Mouse (Mus musculus) heart, embryonic 11.5 days (tissue): ENCODE results near the gene Myrip. TPM values are rescaled to one million over a fixed set of nuclear protein-coding genes. Genes with fewer than 3 reads are reported as not detected.

Source experiments
- ATAC-seq: fragments of 200-750 bp; cut with Nextera tagmentation; replicated peaks from 2 replicates; pipeline ENCODE4 v1.8.0; 2017; ENCODE audit warnings: moderate library complexity; ENCODE audit not compliant: insufficient number of reproducible peaks, low FRiP score, low TSS enrichment
- H3K27ac ChIP-seq: fragments of 300-500 bp; sonication (generic); 2 replicates; pipeline ENCODE4 v1.5.1; 2014; ENCODE audit warnings: mild to moderate bottlenecking, low read depth, low read length
- H3K27me3 ChIP-seq: fragments of 300-500 bp; sonication (generic); 2 replicates; pipeline ENCODE4 v1.6.1; 2014; ENCODE audit warnings: mild to moderate bottlenecking, low read length, mixed read lengths; ENCODE audit not compliant: control insufficient read depth, insufficient read depth
- H3K36me3 ChIP-seq: fragments of 300-500 bp; sonication (generic); 2 replicates; pipeline ENCODE4 v1.6.1; 2014; ENCODE audit warnings: mild to moderate bottlenecking, low read length, moderate library complexity, mixed read lengths; ENCODE audit not compliant: control insufficient read depth, insufficient read depth
- H3K4me1 ChIP-seq: fragments of 300-500 bp; sonication (generic); 2 replicates; pipeline ENCODE4 v1.6.1; 2014; ENCODE audit warnings: low read length; ENCODE audit not compliant: control insufficient read depth, insufficient read depth
- H3K4me2 ChIP-seq: fragments of 300-500 bp; sonication (generic); 2 replicates; pipeline ENCODE4 v1.6.1; 2014; ENCODE audit warnings: mild to moderate bottlenecking, moderate library complexity
- H3K4me3 ChIP-seq: fragments of 300-500 bp; sonication (generic); 2 replicates; pipeline ENCODE4 v1.5.1; 2014; ENCODE audit warnings: low read depth, low read length
- H3K9ac ChIP-seq: fragments of 300-500 bp; sonication (generic); 2 replicates; pipeline ENCODE4 v1.6.1; 2014; ENCODE audit warnings: mild to moderate bottlenecking, low read depth, low read length, moderate library complexity
- H3K9me3 ChIP-seq: fragments of 300-500 bp; sonication (generic); replicated peaks from 2 replicates; pipeline ENCODE4 v1.6.1; 2016; ENCODE audit warnings: low read length; ENCODE audit not compliant: control insufficient read depth
- WGBS: fragments of 180-500 bp; shearing (Covaris S2); extraction: QIAGEN DNeasy Blood & Tissue Kit; methylation state at CpG from one replicate; pipeline ENCODE4 v1.1.7; 2014; ENCODE audit not compliant: insufficient replicate concordance; 5-methylcytosine and 5-hydroxymethylcytosine counted together
- polyA plus RNA-seq: library from polyadenylated mRNA; unstranded; fragments of >200 nt; fragmentation: Nextera tagmentation; extraction: Ambion mirVana; gene quantifications from 2 replicates; pipeline ENCODE4 v1.2.1, GENCODE M21; 2014

Myrip gene
- polyA plus RNA-seq, 1 experiment from 2014 or later: 0.11 TPM

GRCm38 (mm10) chr9:120290375-120290774 is 10.9 kb upstream of the Myrip start:
- no peak for ATAC-seq

DNA sequence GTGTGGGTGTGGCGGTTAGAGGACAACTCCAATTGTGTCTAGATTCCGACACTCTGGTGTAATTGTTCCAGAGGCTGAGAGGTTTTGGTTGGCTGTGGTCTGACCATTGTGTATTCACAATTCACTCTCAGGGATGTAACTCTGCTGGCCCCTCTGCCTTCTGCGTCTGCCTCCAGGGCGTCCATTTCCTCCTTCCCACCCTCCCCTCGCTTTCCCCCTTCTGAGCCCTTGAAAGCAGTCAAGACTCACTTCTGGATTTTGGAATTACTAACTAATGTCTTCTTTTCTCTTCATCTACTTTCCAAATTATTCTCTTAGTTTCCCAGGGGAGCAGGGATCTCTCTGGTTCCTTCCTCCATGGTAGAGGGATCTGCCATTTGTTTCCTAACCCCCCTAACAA is 8.8 kb upstream of the Myrip start:
- H3K4me1 ChIP-seq: no peaks in the 10 kb centered on the region
- no peaks in the 10 kb centered on the region for H3K36me3 ChIP-seq
- no peaks in the 10 kb centered on the region for H3K27me3 ChIP-seq
- no peak overlapping the region for H3K9ac ChIP-seq
- H3K4me2 ChIP-seq: no peak overlapping the region
- 70% methylated on average over 5 of the region's 5 CpGs for WGBS
- H3K9me3 ChIP-seq: no peaks in the 10 kb centered on the region
- no peak overlapping the region for H3K4me3 ChIP-seq
- H3K27ac ChIP-seq: no peak overlapping the region
- no peak for ATAC-seq

More at GRCm38 (mm10) chr9:120290375-120290774, 10.9 kb upstream of the Myrip start:
- Histone ChIP-seq H3K27me3 (no peaks in the 10 kb centered on the region), H3K4me3 (no peak overlapping the region), H3K4me1 (no peaks in the 10 kb centered on the region), H3K4me2 (no peak overlapping the region), H3K27ac (no peak overlapping the region), H3K36me3 (no peaks in the 10 kb centered on the region), H3K9ac (no peak overlapping the region), H3K9me3 (no peaks in the 10 kb centered on the region)
- WGBS: 78% methylated on average over 2 of the region's 2 CpGs

DNA sequence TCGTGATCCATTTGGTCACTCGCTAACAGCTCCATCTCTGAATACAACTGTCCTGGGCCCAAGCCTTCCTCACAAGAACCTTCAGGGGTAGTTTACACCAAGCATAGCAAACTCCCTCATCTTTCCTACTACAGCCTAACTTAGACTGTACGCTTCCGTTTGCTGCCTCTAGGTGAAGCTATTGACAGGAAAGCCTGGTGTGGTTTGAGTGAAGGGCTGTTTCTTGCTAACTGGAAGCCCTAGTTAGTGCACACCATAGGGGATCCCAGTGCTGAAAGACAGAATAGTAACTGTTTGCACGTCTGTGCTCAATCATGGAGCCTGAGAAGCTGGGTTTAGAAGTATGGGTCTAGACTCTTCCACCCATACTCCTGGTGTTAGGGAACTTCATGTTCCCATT is 5.8 kb upstream of the Myrip start:
- no peak for ATAC-seq
- Histone ChIP-seq H3K4me3 (no peak overlapping the region), H3K4me1 (no peaks in the 10 kb centered on the region), H3K27me3 (no peaks in the 10 kb centered on the region), H3K36me3 (no peaks in the 10 kb centered on the region), H3K4me2 (no peak overlapping the region), H3K9ac (no peak overlapping the region), H3K27ac (no peak overlapping the region), H3K9me3 (no peaks in the 10 kb centered on the region)
- 68% methylated on average over 5 of the region's 5 CpGs for WGBS

DNA sequence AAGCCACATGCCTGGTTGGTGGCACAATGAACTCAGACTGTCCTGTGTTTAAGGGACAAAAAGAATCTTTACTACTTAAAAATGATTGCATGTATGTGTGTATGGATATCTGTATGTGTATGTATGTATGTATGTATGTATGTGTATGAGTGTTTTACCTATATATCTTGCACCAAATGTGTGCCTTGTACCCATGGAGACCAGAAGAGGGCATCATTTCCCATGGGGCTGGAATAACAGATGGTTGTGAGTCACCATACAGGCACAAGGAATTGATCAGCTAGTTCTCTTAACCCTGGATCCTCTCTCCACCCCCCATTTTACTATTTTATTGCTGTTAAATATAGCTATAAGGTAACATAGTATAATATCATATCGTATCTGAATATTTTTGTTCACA is 4.4 kb upstream of the Myrip start:
- H3K4me3 ChIP-seq: no peak overlapping the region
- no peak overlapping the region for H3K4me2 ChIP-seq
- H3K27me3 ChIP-seq: peaks cover 4% of the 10 kb centered on the region; the same call in 1 of the 2 replicates
- 0 out of 2 replicates have a peak, but pooled peaks cover 3% of the 10 kb centered on the region for H3K9me3 ChIP-seq
- H3K36me3 ChIP-seq: no peaks in the 10 kb centered on the region
- no peak overlapping the region for H3K27ac ChIP-seq
- 83% methylated on average over 1 of the region's 1 CpGs for WGBS
- ATAC-seq: no peak
- H3K9ac ChIP-seq: no peak overlapping the region
- H3K4me1 ChIP-seq: no peaks in the 10 kb centered on the region

DNA sequence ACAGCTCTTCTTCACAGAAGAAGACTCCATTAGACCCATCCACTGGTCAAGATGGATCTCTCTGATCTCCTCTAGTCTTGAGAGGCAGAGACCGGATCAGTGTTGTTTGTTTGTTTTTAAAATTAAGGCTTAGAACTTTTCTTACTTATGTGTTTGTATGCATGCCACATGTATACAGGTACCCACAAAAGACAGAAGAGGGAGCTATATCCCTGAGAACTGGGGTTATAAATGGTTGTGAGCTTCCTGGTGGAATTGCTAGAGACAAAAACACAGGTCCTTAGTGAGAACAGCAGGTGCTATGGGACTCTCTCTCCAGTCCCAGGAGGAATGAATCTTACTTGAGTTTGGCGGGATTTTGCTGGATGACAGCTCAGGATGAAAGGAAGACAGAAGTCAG is 1.9 kb upstream of the Myrip start:
- no peak overlapping the region for H3K27ac ChIP-seq
- no peak overlapping the region for H3K4me2 ChIP-seq
- no peak overlapping the region for H3K4me3 ChIP-seq
- ATAC-seq: no peak
- H3K9me3 ChIP-seq: peaks cover 3% of the 10 kb centered on the region; the same call in 1 of the 2 replicates
- no peak overlapping the region for H3K9ac ChIP-seq
- 54% methylated on average over 2 of the region's 2 CpGs for WGBS
- peaks cover 5% of the 10 kb centered on the region; the same call in 1 of the 2 replicates for H3K4me1 ChIP-seq
- peaks cover 27% of the 10 kb centered on the region for H3K27me3 ChIP-seq
- no peaks in the 10 kb centered on the region for H3K36me3 ChIP-seq

GRCm38 (mm10) chr9:120302980-120303452 is 1.7 kb downstream of the Myrip start:
- Histone ChIP-seq H3K4me1 (peaks cover 5% of the 10 kb centered on the region; the same call in 1 of the 2 replicates), H3K27ac (no peak overlapping the region)
- 17% methylated on average over 19 of the region's 19 CpGs for WGBS

GRCm38 (mm10) chr9:120303453-120304299 is 2.4 kb downstream of the Myrip start:
- Histone ChIP-seq H3K27me3 (peaks cover 60% of the 10 kb centered on the region), H3K27ac (no peak overlapping the region), H3K9ac (peak overlapping the region; percentile 34; the same call in 1 of the 2 replicates), H3K9me3 (peaks cover 3% of the 10 kb centered on the region; the same call in 1 of the 2 replicates), H3K36me3 (no peaks in the 10 kb centered on the region), H3K4me1 (peaks cover 5% of the 10 kb centered on the region; the same call in 1 of the 2 replicates), H3K4me2 (peak overlapping the region; percentile 96), H3K4me3 (peak overlapping the region; percentile 57)
- under 1% methylated on average over 100 of the region's 103 CpGs for WGBS
- peak; percentile 59 for ATAC-seq

More at GRCm38 (mm10) chr9:120302980-120303452, 1.7 kb downstream of the Myrip start:
- no peak overlapping the region for H3K9ac ChIP-seq
- H3K27me3 ChIP-seq: peaks cover 57% of the 10 kb centered on the region
- peak overlapping the region; percentile 57 for H3K4me3 ChIP-seq
- peaks cover 3% of the 10 kb centered on the region; the same call in 1 of the 2 replicates for H3K9me3 ChIP-seq
- H3K36me3 ChIP-seq: no peaks in the 10 kb centered on the region
- peak overlapping the region; percentile 96 for H3K4me2 ChIP-seq
- no peak for ATAC-seq

GRCm38 (mm10) chr9:120304300-120305137 is 3.2 kb downstream of the Myrip start:
- peak overlapping the region; percentile 57 for H3K4me3 ChIP-seq
- H3K4me1 ChIP-seq: peaks cover 5% of the 10 kb centered on the region; the same call in 1 of the 2 replicates
- 4% methylated on average over 54 of the region's 54 CpGs for WGBS
- H3K9ac ChIP-seq: peak overlapping the region; percentile 34; the same call in 1 of the 2 replicates
- H3K36me3 ChIP-seq: no peaks in the 10 kb centered on the region
- H3K4me2 ChIP-seq: peak overlapping the region; percentile 96
- peaks cover 3% of the 10 kb centered on the region; the same call in 1 of the 2 replicates for H3K9me3 ChIP-seq
- H3K27me3 ChIP-seq: peaks cover 60% of the 10 kb centered on the region
- peak; percentile 43; the same call in 1 of the 2 replicates for ATAC-seq
- H3K27ac ChIP-seq: no peak overlapping the region
